Mouse (Mus musculus) c-Kit-positive CD71-positive TER-119-positive erythroid progenitor cells, embryonic 14.5 days (primary cell): ENCODE results near the gene Gm8947.
"Not testable (repeated sequence)": the region's sequence is repeated elsewhere in the genome, so short reads cannot be mapped to it uniquely, and the experiment has no call there.

Experiments used
- DNase-seq: peaks from one replicate; pipeline ENCODE4 v3.0.0-alpha.2; 2013; ENCODE audit warnings: low spot score

Gm8947 gene

GRCm38 (mm10) chr1:151180167-151180566 is 12.0 kb upstream of the Gm8947 start:
- no peak for DNase-seq

GRCm38 (mm10) chr1:151182266-151182665 is 9.9 kb upstream of the Gm8947 start, which contains the start of gene Gm47985:
Gene Gm47985 (plus strand): TSS chr1:151182537.
- not testable (repeated sequence) for DNase-seq

GRCm38 (mm10) chr1:151186186-151186585 is 6.0 kb upstream of the Gm8947 start:
- not testable (repeated sequence) for DNase-seq

GRCm38 (mm10) chr1:151186879-151187424 is 5.2 kb upstream of the Gm8947 start:
- not testable (repeated sequence) for DNase-seq

GRCm38 (mm10) chr1:151188469-151188868 is 3.7 kb upstream of the Gm8947 start:
- no peak for DNase-seq

- not testable (repeated sequence) for DNase-seq
Observed at GRCm38 (mm10) chr1:151192739-151193138, 563 bp downstream of the Gm8947 start.

- DNase-seq = not testable (repeated sequence)
Observed at GRCm38 (mm10) chr1:151195986-151196385, 3.8 kb downstream of the Gm8947 start.

GRCm38 (mm10) chr1:151196690-151197089 is 4.5 kb downstream of the Gm8947 start:
- not testable (repeated sequence) for DNase-seq

GRCm38 (mm10) chr1:151198120-151198519 is 5.9 kb downstream of the Gm8947 start, which contains the start of gene Gm47995:
Gene Gm47995 (plus strand): TSS chr1:151198448.
- DNase-seq = peak; percentile 72

- DNase-seq = not testable (repeated sequence)
Observed at GRCm38 (mm10) chr1:151200620-151201019, 8.4 kb downstream of the Gm8947 start.

- DNase-seq = not testable (repeated sequence)
Observed at GRCm38 (mm10) chr1:151202771-151203170, 10.6 kb downstream of the Gm8947 start.

- DNase-seq = not testable (repeated sequence)
Observed at GRCm38 (mm10) chr1:151203818-151204217, 11.6 kb downstream of the Gm8947 start, which contains the start of gene 3110040M04Rik. Gene 3110040M04Rik (plus strand): TSS chr1:151204121.

GRCm38 (mm10) chr1:151208493-151208892 is 16.3 kb downstream of the Gm8947 start:
- DNase-seq = not testable (repeated sequence)

- not testable (repeated sequence) for DNase-seq
Observed at GRCm38 (mm10) chr1:151208944-151209343, 16.8 kb downstream of the Gm8947 start.

- DNase-seq = not testable (repeated sequence)
Observed at GRCm38 (mm10) chr1:151209824-151210355, 17.7 kb downstream of the Gm8947 start, which contains the start of gene Gm47996. Gene Gm47996 (plus strand): TSS chr1:151210131.

- DNase-seq = peak; percentile 11
Observed at GRCm38 (mm10) chr1:151211666-151212065, 19.5 kb downstream of the Gm8947 start.

GRCm38 (mm10) chr1:151214862-151215261 is 22.7 kb downstream of the Gm8947 start:
- DNase-seq = no peak

GRCm38 (mm10) chr1:151215985-151216384 is 23.8 kb downstream of the Gm8947 start:
- DNase-seq = no peak

GRCm38 (mm10) chr1:151216417-151216816 is 24.2 kb downstream of the Gm8947 start:
- no peak for DNase-seq

GRCm38 (mm10) chr1:151219045-151219444 is 26.9 kb downstream of the Gm8947 start:
- DNase-seq = no peak

GRCm38 (mm10) chr1:151220098-151220497 is 27.9 kb downstream of the Gm8947 start:
- no peak for DNase-seq

- DNase-seq = no peak
Observed at GRCm38 (mm10) chr1:151222561-151223267, 30.5 kb downstream of the Gm8947 start.

GRCm38 (mm10) chr1:151223377-151223776 is 31.2 kb downstream of the Gm8947 start:
- DNase-seq = no peak
